Mouse (Mus musculus) v-Abl transformed pro-B cells (cell line): ENCODE data around the gene Gsk3a.

Experiments
- in situ Hi-C, 2 experiments: fragments of 400-800 bp; cut with MboI; formaldehyde crosslinking; loops; one replicate each; pipeline ENCODE4 v1.15.1; 2025; ENCODE audit not compliant: unreplicated experiment in 2 of 2

Gsk3a gene

DNA sequence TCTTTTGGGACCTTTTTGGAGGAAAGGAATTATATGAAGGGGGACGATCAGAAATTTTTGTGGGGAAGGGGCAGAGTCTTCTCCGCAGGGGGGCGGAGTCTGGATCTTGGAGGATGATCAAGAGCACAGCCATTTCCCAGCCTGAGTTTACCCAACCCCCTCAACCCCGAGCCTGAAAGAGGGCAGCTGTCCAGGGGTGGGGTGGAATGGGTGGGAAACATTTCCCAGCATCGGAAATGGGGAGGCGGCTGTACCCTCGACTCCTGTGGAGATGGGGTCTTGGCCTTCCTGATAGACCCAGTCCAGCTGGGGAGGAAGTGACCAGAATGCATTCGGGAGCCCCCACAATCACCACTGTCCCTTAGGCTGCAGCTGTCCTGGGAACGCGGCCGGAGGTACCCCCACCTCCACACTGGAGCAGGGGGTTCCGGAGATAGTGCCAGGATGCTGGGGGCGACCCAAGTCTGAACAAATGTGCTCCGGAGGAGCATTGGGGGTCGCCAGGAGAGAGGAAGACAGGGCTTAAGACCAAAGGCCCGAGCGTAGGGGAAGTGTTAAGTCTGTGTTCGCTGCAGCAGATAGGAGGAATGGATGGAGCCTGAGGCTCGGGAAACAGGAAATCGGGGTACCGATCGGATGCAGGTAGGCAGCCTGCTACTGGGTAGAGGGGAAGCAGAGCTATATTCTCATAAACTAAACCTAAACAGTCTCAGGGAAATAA lies 13.6 kb upstream of the Gsk3a start:
- in situ Hi-C loops, result no loop called here

DNA sequence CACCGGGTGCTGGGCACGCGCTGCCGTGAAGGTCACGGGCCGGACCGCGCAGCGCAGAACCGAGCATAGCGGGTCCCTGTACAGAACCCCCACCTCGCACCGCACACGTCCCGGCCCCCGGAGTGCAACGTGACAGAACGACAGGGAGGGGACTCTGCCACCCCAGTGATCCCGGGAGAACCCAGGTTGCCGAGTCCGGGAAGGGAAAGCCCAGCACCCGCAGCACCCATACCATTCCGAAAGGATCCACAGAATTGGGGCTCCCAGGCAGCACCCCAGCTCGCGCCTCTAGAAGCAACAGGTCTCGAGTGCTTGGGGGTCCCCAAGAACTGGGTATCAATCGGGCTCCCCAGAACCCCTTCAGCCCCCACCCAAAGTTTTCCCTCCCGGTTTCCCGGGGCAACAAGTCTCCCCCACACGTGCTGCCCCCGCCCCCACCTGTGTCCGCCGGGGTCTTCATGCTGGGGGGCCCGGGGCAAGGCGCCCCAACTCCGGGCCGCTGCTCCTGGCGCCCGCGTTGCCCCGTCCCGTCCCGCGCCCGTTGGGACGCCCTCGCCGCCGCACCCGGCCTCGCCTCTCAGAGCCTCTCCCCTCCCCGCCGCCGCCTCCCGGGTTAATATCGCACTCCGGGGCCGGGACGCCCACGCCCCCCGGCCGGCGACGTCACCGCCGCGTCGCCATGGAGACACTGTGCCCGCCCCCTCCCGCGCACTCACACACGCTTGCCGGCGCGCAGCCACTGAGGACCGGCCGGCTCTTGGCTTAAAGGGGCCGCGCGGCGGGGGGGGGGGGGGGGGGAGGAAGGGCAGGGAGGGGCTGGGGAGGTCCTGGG lies 12.7 kb upstream of the Gsk3a start, which contains the start of gene Erf:
TSS of gene Erf (minus strand) at position 621 of the 832 bp plus-strand sequence.
- in situ Hi-C loops, result no loop called here

DNA sequence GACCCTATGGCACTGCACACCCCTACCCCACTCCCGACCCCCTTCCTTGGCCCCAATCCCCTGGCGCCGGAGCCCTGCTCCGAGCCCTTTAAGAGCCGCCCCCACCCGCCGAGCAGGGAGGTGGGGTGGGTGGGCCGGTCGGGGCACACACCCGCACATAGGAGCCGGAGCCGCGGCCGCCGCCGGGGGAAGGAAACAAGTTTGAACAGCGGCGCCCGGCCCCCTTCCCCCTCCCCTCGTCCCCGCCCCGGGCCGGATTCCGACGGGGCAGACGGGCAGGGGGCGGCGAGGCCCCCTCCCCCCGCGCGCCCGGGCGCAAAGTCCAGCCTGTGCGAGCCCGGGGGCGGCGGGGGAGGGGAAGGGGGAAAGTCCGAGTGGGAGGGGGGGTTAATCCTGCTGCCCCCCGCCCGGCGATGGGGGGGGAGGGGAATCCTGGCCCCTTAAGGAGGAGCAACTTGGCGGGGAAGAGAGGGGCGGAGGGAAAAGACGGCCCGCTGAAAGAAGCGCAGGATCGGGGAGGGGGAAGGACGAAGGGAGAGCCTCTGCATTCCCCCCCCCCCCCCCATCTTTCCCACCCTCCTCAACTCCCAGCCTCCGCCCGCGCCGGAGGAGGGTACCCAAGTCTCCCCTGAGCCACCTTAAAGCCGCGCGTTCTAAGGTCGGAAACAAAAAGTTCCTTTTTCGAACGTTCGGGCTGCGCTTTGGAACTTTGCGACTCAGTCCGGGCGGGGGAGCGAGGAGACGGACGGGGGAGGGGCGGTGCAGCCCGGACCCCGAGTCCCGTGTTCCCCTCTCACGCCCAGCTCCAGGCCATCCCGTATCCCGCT lies 11.9 kb upstream of the Gsk3a start:
- in situ Hi-C loops, result no loop called here

DNA sequence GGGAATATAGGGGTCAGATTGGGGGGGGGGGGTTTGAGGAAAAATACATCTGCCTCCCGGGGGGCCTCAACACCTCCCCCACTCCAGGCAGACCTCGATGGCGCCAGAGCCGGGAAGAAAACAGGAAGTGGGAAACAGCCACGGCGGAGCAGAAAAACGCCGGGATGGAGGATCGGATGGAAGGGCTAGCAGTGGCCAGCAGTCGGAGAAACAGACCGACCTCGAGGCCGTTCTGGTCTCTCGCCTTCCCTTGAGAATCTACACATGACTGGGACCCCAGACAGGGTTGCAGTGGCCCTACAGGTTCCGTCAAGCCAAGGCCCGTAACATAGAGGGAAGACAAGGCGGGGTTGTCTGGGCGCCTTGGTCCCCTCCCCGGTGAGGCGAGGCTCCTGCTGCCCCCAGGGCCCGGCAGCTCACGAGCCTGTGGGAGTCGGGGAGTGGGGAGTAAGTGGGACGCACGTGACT lies 11.2 kb upstream of the Gsk3a start:
- in situ Hi-C loops, result no loop called here

DNA sequence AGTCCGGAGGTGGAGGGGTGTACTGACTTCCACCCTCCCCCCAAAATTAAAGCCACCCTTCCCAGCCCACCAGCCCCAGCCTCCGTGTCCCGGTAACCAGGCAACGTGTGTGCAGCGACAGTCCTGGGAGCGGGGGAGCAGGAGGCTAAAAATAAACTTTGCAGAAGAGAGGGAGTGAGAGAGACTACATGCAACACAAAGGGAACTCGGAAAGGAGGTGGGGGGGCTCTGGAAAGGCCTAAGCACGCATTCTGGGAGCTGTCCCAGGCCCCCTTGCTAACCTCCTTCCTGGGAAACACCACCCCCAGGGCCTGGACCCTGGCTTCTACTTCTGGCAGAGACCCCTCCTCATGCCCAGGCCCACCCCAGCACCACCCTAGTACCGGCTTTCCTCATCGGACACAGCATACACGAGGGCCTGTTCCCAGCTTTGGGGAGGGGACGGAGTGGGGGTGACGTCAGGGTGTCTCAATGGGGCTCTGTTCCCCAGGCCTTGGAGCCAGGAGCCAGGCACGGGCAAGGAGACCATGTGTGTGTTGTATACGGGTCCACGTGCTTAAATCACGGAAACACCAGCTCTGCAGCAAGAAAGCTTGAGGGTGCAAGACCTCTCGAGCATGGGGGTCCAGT lies 10.5 kb upstream of the Gsk3a start:
- in situ Hi-C loops, result no loop called here

DNA sequence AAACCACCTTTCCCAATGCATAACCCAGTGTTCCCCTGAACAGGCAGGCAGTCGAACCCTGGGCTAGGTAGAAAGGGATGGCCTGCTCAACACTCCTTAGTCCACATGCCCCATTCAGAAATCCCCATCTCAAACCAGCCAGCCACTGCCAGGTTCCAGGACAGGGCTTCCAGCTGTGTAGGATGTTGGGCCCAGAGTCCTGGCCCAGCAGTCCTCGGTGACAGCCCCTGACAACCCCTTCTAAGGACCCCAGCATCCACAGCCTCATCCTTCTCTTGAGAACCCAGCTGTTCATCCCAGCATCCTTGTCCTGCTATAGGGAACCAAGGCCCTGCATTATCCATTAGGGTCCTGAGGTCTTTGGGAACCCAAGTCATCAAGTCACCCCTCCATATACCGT lies 9.8 kb upstream of the Gsk3a start:
- in situ Hi-C loops, result no loop called here

DNA sequence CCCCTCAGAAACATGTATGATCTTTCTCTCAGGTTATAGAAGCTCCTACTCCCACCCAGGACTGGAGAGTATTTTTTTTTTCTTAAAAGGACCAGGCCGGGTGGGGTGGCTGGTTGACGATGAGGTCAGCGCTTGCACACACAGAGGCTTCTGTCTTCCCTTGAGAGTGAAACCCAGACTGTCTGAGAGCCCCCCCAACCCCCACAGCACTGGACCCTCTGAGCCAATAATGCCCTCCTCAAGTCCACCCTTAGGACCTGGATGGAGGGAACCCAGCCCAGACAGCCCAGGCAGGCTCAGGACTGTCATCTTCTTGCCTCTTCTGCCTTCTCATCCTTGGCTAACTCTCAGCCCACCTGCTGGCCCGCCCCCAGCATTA lies 9.1 kb upstream of the Gsk3a start:
- in situ Hi-C loops, result no loop called here

DNA sequence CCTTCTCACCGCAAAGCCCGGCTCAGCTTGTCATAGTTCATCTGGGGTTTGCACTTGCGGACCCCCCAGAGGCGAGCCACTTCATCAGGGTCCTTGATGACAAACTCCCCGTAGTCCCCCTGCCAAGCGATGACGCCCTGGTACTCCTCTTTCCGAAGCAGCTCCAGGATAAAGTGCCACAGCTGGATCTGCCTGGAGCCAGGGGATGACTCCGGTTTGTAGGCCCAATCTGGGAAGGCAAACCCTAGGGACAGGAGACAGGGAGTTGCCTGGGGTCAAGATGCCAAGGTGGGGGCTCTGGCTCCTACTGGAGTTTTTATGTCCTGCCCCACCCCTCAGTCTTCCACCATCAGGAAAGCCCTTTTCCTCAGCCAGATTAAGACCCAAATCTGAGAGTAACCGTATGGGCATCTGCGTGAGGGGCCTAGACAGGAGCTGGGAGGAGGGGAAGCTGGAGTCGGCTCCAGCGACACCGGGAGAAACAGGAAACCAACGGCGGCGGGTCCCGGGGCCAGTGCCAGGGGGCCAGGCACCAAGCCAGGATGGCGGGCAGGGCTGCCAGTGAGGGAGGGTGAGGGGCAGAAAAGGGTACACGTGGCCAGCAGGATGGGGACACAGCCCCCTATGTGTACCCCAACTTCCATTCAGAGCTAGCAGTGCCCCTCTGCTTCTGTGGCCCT lies 8.6 kb upstream of the Gsk3a start:
- in situ Hi-C loops, result no loop called here

DNA sequence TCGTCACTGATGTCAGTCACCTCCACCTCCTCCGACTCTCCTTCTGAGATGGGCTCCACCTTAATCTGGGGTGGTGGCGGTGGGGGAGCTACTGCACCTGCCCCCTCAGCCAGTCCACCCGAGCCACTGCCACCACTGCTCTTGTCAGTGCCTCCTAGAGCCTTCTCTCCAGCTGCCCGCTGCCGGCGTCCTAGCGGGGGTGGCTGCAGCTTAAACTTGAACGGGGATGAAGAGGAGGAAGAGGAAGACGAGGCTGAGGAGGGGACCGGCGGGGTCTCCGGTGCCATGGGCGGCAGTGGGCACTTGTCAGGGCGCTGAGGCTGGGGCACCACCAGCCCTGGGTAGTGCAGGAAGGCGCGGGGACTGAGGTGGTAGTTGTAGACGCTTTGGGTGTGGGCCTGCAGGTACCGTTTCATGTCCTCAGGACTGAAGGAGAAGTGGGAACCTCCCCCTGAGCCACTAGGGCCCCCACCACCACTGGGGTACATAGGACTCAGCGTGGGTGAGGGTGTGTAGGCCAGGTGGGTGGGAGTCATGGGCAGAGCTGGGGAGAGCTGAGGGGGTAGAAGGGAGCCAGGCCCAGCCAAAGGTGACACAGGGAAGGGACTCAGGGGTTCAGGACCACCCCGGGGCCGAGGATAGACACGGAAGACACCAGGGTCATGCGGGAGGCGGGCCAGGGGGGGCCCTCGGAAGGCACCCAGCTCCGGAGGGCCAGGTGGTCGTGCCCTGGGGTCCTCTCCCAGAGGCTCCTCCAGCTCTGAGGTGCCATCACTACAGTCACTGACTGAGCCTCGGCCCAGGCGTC lies 7.1 kb upstream of the Gsk3a start:
- in situ Hi-C loops, result loop anchor here (5.0 kb wide), 2 partner anchors 33 to 73 kb away; partner anchors contain the start of gene Megf8 (in 2 of the 2)

DNA sequence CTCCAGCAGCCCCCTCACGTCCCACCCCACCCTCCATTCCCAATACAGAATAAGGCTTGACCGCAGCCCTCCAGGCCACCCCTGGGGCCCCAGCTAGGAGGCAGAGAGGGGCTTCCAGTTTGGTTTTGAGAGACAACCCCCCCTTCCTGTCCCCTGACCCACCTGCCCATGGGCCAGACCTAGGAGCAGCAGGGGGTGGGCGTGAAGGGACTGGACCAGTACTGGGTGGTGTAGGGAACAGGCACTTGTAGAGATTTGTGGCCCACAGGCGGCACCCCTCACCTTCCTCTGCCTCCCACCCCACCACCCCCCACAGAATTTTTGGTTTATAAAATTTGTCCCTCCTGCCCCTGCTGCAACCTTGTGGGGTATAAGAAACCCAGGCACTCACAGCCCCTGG lies 5.7 kb upstream of the Gsk3a start:
- in situ Hi-C loops, result loop anchor here (5.0 kb wide), 2 partner anchors 34 to 74 kb away; partner anchors contain the start of gene Megf8 (in 2 of the 2)

DNA sequence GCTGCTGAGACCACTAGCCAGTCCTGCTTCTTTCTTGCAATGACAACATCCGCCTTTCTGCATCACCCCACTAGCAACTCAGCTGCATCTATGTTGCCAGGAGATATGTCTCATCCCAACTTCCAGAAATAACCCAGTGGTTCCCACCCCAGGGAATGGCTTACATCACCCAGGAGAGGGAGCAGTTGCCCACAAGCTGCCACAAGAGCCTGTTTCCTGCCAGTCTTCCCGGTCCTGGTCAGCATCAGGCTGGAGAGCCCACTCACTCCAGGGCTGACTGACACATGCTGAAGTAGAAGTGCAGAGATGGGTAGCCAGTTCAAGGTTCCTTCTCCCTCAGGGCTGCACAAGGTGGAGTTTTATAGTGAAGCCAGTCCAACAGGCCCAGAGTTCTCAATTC lies 3.4 kb upstream of the Gsk3a start:
- in situ Hi-C loops, result loop anchor here (5.0 kb wide), 2 partner anchors 36 to 76 kb away; partner anchors contain the start of gene Megf8 (in 2 of the 2)

DNA sequence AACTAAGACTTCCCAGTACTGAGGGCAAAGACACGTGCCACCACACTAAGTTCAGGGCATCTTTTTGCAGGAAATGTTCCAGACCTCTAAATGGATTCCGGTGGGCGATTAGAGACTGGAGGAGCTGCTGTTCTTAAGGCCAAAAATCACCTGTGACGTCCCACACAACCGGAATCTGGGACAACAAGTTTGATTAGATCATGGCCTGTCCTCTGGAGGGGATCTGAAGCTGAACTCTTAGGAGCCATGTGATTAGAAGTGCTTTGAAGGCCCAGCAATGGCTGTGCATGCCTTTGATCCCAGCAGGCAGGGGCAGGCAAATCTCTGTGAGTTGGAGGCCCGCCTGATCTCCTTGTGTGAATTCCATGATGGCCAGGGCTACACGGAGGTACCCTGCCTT lies 3.0 kb upstream of the Gsk3a start:
- in situ Hi-C loops, result loop anchor here (5.0 kb wide), 2 partner anchors 37 to 77 kb away; partner anchors contain the start of gene Megf8 (in 2 of the 2)

DNA sequence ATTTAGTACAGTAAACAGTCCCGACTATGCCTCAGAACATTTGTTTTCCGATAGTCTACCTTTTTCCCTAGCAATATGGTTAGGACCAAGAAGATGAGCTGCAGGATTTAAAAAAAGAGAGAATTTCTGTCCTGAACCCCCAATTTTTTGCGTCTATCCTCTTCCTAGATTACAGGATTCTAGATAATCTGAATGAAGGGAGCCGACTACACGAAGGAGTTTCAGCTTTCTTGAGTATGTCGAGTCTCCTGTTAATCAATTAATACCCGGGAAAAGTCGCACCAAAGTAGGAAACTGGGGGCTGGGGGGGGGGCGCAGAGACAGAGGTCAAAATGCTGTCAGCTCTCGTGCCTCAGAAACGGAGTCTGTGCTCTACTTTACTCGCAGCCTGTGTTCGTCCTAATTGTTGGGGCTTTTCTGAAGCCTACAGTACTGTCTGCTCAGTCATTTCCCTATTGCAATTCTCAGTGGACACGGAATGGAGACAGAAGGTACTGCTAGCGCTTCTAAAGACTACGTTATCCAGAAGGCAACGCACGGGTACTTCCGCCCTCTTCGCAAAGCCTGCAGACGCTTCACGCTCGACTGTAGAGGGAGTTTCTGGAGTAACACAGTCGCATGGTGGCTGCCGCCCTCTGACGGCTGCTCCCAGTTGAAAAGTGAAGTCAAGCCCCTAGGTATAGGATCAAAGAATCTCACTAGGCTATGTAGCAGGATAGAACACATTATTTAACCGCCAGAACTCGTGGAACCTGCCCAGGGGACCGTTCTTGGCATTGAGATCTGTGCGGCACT lies 1.4 kb upstream of the Gsk3a start:
- in situ Hi-C loops, result loop anchor here in 1 of 2 experiments (5.0 kb wide), 2 partner anchors 38 to 52 kb away; no protein-coding TSS in a partner anchor

DNA sequence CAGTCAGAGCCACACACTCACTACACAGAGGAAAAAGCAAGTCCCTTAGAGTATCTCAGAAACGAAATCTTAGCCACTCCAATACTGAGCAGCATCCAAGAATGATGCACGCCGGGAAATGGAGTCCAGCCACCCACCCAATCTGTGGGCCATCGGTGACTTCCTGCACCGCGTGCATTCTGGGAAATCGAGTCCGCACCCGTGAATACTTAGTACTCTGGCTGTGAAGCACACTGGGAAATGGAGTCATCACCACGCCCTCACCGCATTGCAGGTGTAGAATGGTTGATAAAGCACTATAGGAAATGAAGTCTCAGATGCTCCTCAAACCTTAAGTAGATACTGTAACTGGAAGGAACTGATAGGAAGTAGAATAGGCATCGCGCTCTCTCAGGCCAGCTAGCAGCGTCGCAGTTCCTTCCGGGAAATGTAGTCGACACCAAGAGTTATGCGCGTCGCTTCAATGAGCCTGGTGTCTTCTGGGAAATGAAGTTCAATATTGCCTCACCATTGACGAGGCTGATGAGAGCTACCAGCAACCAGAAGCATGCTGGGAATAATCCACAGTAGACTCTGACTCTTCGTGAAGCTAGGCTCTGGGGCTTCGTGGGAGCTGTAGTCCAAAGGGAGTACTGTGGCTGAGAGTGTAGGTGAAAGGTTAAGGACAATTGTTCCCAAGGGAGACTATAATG lies 510 bp upstream of the Gsk3a start:
- in situ Hi-C loops, result loop anchor here in 1 of 2 experiments (5.0 kb wide), 2 partner anchors 39 to 51 kb away; no protein-coding TSS in a partner anchor

DNA sequence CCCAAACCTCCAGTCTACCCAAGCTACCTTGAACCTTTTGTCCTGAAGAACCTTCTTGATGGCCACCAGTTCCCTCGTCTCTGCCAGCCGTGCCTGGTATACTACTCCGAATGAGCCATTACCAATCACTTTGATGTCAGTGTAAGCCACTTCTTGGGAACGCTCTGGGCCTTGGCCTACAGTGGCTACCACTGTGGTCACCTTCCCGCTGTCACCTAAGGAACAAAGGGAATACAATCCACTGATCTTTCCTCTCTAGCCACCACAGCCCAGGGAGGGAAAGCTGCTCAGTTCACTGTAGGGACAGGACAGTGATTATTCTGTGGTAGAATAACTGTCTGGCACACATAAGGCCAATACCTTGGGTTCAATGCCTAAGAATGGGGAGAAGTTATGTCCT lies 2.1 kb downstream of the Gsk3a start:
- in situ Hi-C loops, result loop anchor here in 1 of 2 experiments (5.0 kb wide), 2 partner anchors 42 to 48 kb away; no protein-coding TSS in a partner anchor

DNA sequence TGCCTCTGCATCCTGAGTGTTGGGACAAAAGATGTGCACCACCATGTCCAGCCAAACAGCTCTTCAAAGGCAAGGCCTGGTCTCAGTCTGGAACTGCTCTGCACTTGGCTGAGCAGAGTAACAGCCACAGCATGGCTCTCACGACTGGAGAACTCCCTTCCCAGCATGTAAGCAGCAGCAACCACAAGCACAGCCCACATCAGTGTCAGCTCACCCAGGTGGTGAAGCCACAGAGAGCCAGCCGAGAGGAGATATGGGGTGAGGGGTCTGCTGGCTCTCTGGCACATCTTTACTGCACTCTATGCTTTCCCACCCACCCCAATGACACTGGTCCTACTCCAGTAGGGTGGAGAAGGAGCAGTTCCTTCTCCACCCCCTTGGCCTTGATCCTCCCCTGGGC lies 4.6 kb downstream of the Gsk3a start:
- in situ Hi-C loops, result no loop called here

DNA sequence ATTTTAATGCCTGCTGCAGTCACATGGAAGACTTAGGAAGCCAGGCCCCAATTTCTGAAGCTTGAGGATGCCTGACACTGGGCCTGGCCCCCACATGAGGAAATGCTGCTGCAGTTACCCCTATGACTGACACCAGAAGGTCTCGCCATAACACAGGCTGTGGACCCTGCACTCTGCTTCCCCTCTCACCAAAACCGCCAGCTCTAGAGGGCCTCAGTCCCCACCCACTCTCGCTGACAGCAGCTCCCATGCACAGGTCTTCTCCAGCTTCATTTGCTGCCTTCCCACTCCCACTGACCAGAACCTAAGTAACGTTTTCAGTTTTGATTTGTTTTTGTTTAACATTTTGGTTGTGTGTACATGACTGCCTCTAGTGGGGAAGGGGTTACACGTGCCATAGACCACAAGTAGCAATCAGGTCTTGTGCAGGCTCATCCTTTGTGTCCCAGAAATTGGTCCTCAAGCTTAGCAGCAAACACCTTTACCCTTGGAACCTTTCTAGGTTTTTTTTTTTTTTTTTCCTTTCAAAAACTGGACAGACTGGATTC lies 5.5 kb downstream of the Gsk3a start:
- in situ Hi-C loops, result no loop called here
